Mouse (Mus musculus) midbrain, embryonic 15.5 days (tissue): ENCODE data around the gene Gm38392. TPM values are rescaled to one million over a fixed set of nuclear protein-coding genes. Genes with fewer than 3 reads are reported as not detected.

ENCODE experiments used
- ATAC-seq: fragments of 200-750 bp; cut with Nextera tagmentation; replicated peaks from 2 replicates; pipeline ENCODE4 v1.8.0; 2017; ENCODE audit warnings: moderate TSS enrichment
- H3K27ac ChIP-seq: fragments of 300-500 bp; sonication (generic); 2 replicates; pipeline ENCODE4 v1.5.1; 2015; ENCODE audit warnings: mild to moderate bottlenecking, inconsistent platforms
- H3K27me3 ChIP-seq: fragments of 300-500 bp; sonication (generic); replicated peaks from 2 replicates; pipeline ENCODE4 v1.6.1; 2015; ENCODE audit warnings: inconsistent platforms
- H3K36me3 ChIP-seq: fragments of 300-500 bp; sonication (generic); replicated peaks from 2 replicates; pipeline ENCODE4 v1.6.1; 2015; ENCODE audit warnings: inconsistent platforms
- H3K4me1 ChIP-seq: fragments of 300-500 bp; sonication (generic); 2 replicates; pipeline ENCODE4 v1.6.1; 2015; ENCODE audit warnings: inconsistent platforms
- H3K4me2 ChIP-seq: fragments of 300-500 bp; sonication (generic); 2 replicates; pipeline ENCODE4 v1.6.1; 2015; ENCODE audit warnings: inconsistent platforms, mild to moderate bottlenecking, moderate library complexity
- H3K4me3 ChIP-seq: fragments of 300-500 bp; sonication (generic); 2 replicates; pipeline ENCODE4 v1.5.1; 2015; ENCODE audit warnings: mild to moderate bottlenecking, inconsistent platforms
- H3K9ac ChIP-seq: fragments of 300-500 bp; sonication (generic); 2 replicates; pipeline ENCODE4 v1.6.1; 2015; ENCODE audit warnings: mild to moderate bottlenecking, inconsistent platforms
- H3K9me3 ChIP-seq: fragments of 300-500 bp; sonication (generic); 2 replicates; pipeline ENCODE4 v1.6.1; 2016; ENCODE audit warnings: inconsistent platforms
- WGBS: fragments of 180-500 bp; shearing (Covaris S2); methylation state at CpG from one replicate; pipeline ENCODE4 v1.1.7; 2015; ENCODE audit warnings: mixed read lengths; 5-methylcytosine and 5-hydroxymethylcytosine counted together
- microRNA-seq: library from miRNA; unstranded; fragments of <30 nt; microRNA quantifications from one replicate; pipeline ENCODE4, GENCODE M21; 2016
- polyA plus RNA-seq: library from polyadenylated mRNA; unstranded; fragments of >200 nt; fragmentation: Nextera tagmentation; extraction: Ambion mirVana; gene quantifications from 2 replicates; pipeline ENCODE4 v1.2.1, GENCODE M21; 2015

The Gm38392 gene
- polyA plus RNA-seq, 1 experiment from 2014 or later, result not detected

- peak overlapping the region; percentile 83 for H3K4me2 ChIP-seq
- peak overlapping the region; percentile 47 for H3K4me3 ChIP-seq
- ATAC-seq, result no peak
- H3K27ac ChIP-seq, result peak overlapping the region; percentile 72
- no peaks in the 10 kb centered on the region for H3K36me3 ChIP-seq
- 1% methylated on average over 54 of the region's 61 CpGs for WGBS
- H3K9ac ChIP-seq, result peak overlapping the region; percentile 57
- no peaks in the 10 kb centered on the region for H3K9me3 ChIP-seq
- peaks cover 50% of the 10 kb centered on the region for H3K4me1 ChIP-seq
- peaks cover 28% of the 10 kb centered on the region for H3K27me3 ChIP-seq
These were observed 86.6 kb downstream of the Gm38392 start for GRCm38 (mm10) chr3:88200161-88200971.

GRCm38 (mm10) chr3:88199541-88200110 lies 87.4 kb downstream of the Gm38392 start:
- no peak for ATAC-seq
- Histone ChIP-seq H3K27me3 (peaks cover 32% of the 10 kb centered on the region), H3K4me1 (peaks cover 43% of the 10 kb centered on the region), H3K27ac (no peak overlapping the region), H3K9me3 (no peaks in the 10 kb centered on the region), H3K9ac (no peak overlapping the region; the same call in 1 of the 2 replicates), H3K4me3 (no peak overlapping the region), H3K36me3 (no peaks in the 10 kb centered on the region), H3K4me2 (peak overlapping the region; percentile 83; the same call in 1 of the 2 replicates)
- WGBS, result 35% methylated on average over 2 of the region's 2 CpGs

DNA sequence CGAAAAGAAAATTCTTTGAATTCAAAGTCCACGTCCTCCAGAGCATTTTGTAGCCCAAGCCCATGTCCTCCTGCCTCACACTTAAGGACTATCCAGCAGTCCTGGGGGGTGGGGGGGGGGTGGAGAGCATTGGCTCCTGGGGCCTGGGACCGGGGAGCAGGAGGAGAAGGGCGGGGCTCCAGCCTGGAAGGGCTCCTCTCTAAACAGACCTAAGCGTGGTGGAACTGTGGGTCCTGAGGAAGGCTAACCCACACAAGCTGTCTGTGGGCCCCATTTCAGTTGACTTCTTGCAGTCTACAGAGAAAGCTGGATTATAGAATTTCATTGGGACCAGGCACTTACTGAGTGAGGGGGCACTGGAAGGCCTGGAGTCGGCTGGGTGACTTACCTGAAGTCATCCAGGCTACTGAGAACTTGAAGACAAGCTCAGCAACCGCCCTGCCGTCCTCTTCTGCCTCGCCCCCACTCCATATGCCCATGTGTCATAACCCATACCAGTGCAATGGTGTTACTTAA lies 88.4 kb downstream of the Gm38392 start:
- Histone ChIP-seq H3K27ac (peak overlapping the region; percentile 18; the same call in 1 of the 2 replicates), H3K4me1 (peaks cover 32% of the 10 kb centered on the region), H3K4me2 (peak overlapping the region; percentile 19; the same call in 1 of the 2 replicates), H3K9ac (no peak overlapping the region), H3K27me3 (peaks cover 27% of the 10 kb centered on the region), H3K36me3 (no peaks in the 10 kb centered on the region), H3K4me3 (no peak overlapping the region), H3K9me3 (no peaks in the 10 kb centered on the region)
- 10% methylated on average over 9 of the region's 9 CpGs for WGBS
- 0 out of 2 replicates have a peak, but pooled peaks have one; percentile 45 for ATAC-seq

DNA sequence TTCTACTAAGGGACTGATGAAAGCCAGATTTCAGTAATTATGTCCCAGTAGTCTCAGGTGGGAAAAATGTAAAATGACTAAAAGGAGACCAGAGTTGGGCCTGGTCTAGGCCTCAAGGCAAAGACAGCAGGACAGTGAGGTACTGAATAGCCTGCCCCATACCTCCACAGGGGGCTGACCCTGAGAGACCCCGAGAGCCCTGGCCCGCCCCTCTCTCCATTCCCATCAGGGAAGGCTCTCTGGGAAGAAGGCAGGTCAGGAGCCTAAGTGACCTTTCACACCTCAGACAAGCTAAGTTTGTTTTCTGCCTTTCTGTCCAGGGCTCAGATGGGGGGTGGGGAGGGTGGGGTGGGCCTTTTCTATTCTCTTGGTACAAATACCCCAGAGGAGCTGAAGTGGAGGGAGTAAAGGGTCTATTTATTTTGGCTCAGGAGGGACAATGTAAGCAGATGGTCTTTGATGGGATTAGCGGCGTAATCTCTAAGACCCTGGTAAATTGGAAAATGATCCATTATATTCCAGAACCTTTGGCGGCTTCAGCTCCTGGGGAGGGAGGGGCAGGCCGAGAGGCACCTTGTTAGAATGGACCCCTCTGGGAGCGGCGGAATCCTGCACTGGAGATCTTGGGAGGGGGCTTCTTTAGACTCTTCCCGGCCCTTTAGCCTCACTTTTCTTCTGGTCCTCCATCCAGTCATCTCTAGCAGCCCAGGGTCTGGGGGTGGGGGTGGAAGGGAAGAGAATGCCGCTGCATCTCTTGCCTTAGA lies 89.1 kb downstream of the Gm38392 start:
- Histone ChIP-seq H3K4me2 (peak overlapping the region; percentile 19; the same call in 1 of the 2 replicates), H3K27me3 (peaks cover 27% of the 10 kb centered on the region), H3K9me3 (no peaks in the 10 kb centered on the region), H3K36me3 (no peaks in the 10 kb centered on the region), H3K4me3 (no peak overlapping the region), H3K4me1 (peaks cover 27% of the 10 kb centered on the region), H3K27ac (no peak overlapping the region), H3K9ac (no peak overlapping the region)
- peak; percentile 18; the same call in 1 of the 2 replicates for ATAC-seq
- WGBS, result 5% methylated on average over 10 of the region's 10 CpGs

Small RNAs within 50 kb of the gene (microRNA-seq; reads per million reads assigned to microRNA genes)
- gene Gm25641 (not detected), gene Mir3093 (16.6 reads per million, percentile 33 among the genes with 10 or more reads in this experiment), gene Mir9-1 (not detected)

Other genes starting within 250 kb of the Gm38392 start
- gene Gpatch4, start 244.1 kb downstream of the Gm38392 start, polyA plus RNA-seq, result 32.0 and 35.3 TPM in 2 replicates
- 158 and 159 TPM in 2 replicates for gene Naxe, start 228.7 kb downstream of the Gm38392 start, polyA plus RNA-seq
- gene Ttc24, start 208.9 kb downstream of the Gm38392 start, polyA plus RNA-seq, result not detected in 2 replicates
- gene Iqgap3, start 205.2 kb downstream of the Gm38392 start, polyA plus RNA-seq, result 2.7 and 3.0 TPM in 2 replicates
- gene Mef2d, start 144.8 kb downstream of the Gm38392 start, polyA plus RNA-seq, result 23.2 and 25.3 TPM in 2 replicates
- 0.14 TPM in 2 replicates for gene Rhbg, start 32.5 kb downstream of the Gm38392 start, polyA plus RNA-seq
- gene Tsacc, start 9.8 kb upstream of the Gm38392 start, polyA plus RNA-seq, result 8.7 and 9.9 TPM in 2 replicates
- gene Cct3, start 9.9 kb upstream of the Gm38392 start, polyA plus RNA-seq, result 442 and 444 TPM in 2 replicates
- 106 and 107 TPM in 2 replicates for gene Glmp, start 37.8 kb upstream of the Gm38392 start, polyA plus RNA-seq
- gene Tmem79, start 48.9 kb upstream of the Gm38392 start, polyA plus RNA-seq, result 1.1 and 1.6 TPM in 2 replicates
- 73.2 and 74.9 TPM in 2 replicates for gene Smg5, start 49.0 kb upstream of the Gm38392 start, polyA plus RNA-seq
- gene Paqr6, start 77.4 kb upstream of the Gm38392 start, polyA plus RNA-seq, result 1.1 and 1.8 TPM in 2 replicates
- gene Bglap3, start 85.5 kb upstream of the Gm38392 start, polyA plus RNA-seq, result not detected in 2 replicates
- not detected in 2 replicates for gene Bglap2, start 91.5 kb upstream of the Gm38392 start, polyA plus RNA-seq
- 0.50 TPM in 1 of 2 replicates, not detected in the other for gene Bglap, start 97.3 kb upstream of the Gm38392 start, polyA plus RNA-seq
- 23.6 and 26.7 TPM in 2 replicates for gene Pmf1, start 123.1 kb upstream of the Gm38392 start, polyA plus RNA-seq
- gene Slc25a44, start 137.9 kb upstream of the Gm38392 start, polyA plus RNA-seq, result 39.6 and 41.2 TPM in 2 replicates
- 39.1 and 39.3 TPM in 2 replicates for gene Sema4a, start 174.0 kb upstream of the Gm38392 start, polyA plus RNA-seq
- 51.1 and 51.6 TPM in 2 replicates for gene Lmna, start 222.7 kb upstream of the Gm38392 start, polyA plus RNA-seq
- 37.0 and 37.7 TPM in 2 replicates for gene Mex3a, start 245.2 kb upstream of the Gm38392 start, polyA plus RNA-seq